Mouse (Mus musculus) lung, postnatal 4 days (tissue): ENCODE data around the gene Olfr1396.

Experiments used
- DNase-seq, 2 experiments: peaks; one replicate each; pipeline ENCODE4 v3.0.0; 2021

Olfr1396 gene

DNA sequence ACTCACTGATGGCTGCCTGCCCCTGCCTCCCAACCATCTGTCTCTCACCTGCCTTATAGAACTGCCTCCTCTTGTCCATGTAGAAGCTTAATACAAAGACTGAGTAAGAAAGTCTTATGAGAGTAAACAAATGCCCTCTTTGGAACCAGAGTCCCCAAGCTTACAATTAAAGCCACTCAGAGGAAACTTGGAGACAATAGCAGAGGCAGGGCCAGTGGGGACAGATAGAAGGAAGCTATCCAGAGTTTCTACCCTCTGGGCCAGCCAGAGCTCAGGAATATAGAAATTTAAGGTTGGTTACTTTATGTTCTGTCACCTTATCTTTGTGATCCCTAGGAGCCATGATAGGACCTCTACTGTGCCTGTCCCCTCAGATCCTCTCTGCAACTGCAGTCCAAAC, at the start of gene Olfr1396:
Gene Olfr1396, minus strand, starts transcription at position 101 of the 400 bp plus-strand sequence.
- no peak for DNase-seq

DNA sequence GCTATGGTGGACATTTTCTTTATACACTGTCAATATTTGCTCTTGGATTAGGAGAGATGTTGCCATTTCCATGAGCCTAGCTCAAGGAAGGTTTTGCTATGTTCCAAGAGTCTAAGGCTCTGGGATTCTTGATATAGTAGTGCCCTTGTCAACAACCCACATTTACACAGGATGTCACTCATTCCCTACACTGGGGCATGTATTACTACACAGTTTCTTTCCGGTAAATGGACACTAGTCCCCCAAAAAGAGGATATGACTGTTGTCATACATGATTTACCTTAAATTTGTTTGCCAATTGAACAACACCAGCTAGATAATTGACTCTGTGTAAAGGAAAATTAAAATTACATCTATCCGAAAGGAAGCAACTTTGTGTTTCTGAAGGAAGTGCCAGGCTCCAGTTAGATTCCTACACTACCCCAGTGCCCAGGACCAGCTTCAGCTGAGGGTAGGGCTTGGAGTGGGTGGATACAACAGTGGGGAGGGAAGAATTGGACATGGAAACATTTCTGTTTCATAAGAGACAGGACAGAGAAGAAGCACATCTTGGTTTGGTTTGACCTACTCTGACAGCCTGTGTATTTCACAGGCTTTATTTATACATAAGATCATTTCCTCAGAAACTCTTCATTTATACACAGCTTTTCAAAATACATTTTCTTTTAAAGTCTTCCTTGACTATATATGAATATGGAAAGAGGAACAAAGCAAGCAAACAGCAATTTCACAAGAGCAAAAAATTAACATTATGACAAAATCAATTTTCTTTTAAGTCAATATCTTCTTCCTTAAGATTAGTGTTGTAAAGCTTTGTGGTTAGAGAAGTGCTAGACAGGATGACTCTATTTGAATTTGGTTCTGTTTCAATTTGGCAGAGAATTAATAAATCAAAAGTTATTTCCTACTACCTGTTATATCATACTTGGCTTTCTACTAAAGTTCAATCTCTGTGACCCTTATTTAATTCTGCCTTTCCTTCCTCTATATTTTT, 42.4 kb upstream of the Olfr1396 start:
- DNase-seq, result no peak

DNA sequence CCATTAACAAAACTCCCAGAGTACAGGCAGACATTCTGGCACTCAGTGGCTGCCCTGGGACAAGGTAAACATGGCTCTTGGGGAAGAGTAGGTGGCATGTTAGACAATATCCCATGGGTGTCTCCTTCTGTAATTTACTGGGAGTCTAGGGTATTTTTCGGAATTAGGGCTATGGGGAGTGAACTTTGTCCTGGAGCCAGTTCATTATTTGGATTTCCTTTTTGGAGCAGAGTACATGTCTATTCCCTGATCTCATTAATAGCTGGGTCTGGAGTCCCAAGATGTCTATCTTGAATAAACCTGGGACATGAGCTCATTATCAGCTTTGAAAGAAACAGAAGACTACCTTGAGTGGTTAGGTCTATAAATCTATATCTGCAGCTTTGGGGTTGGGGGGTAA, 39.4 kb upstream of the Olfr1396 start, which contains the start of gene Olfr1394:
Gene Olfr1394, plus strand, starts transcription at position 301 of the 400 bp plus-strand sequence.
- no peak for DNase-seq

DNA sequence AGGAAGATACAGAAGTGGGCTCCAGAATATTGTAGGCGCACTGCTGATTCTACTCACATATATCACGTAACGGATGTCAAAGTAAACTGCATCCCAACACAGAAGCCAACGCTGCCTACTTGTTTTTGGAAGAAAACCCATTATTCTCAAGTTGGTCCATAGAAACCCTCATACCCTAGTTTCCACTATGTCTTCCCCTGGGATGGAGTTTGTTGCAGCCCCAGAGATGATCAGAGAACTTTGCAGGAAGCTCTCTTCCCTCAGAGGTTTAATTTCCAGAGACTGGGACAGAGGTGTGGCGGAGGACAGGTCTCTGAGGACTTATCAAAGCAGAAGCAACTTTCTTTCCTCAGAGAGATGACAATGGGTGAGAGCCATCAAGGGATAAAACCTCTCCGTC, 27.3 kb upstream of the Olfr1396 start, which contains the start of gene Olfr1395:
Gene Olfr1395, plus strand, starts transcription at position 301 of the 400 bp plus-strand sequence.
- DNase-seq, result no peak

DNA sequence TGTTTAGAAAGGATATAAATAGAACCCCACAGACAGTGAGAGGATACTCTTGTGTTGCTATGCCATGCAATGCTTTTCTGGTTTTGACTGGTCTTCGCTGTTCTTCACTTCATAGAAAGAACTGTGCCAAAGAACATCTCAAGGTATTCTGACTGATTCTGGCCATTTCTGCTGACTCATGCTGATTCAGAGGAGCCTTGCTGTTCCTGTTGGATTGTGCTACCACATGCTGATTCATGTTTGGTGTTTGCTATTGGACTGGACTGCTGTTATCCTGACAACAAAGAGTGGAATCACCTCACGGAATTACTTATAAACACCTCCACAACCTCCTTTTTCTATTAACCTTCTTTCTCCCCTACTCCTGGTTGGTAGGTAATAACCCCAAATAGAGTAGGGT, 9.5 kb upstream of the Olfr1396 start:
- DNase-seq, result no peak

DNA sequence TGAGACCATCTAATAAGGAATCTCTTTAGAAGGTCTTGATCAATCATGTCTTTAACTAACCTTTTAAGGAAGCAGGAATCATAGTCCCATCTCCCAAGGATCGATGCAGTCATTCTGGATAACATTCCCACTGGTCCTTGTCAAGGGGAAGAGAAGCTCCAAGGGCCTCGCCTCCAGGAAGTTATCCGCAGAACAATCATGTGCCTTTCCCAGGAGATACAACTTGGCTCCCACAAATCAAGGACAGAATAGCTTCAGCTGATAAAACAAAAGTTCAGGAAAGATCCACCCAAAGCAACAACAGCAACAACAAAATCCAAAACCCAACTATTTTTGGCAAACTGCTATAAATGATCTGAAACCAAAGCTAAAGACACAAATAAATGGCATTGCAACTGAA, 5.0 kb upstream of the Olfr1396 start:
- DNase-seq, result no peak

DNA sequence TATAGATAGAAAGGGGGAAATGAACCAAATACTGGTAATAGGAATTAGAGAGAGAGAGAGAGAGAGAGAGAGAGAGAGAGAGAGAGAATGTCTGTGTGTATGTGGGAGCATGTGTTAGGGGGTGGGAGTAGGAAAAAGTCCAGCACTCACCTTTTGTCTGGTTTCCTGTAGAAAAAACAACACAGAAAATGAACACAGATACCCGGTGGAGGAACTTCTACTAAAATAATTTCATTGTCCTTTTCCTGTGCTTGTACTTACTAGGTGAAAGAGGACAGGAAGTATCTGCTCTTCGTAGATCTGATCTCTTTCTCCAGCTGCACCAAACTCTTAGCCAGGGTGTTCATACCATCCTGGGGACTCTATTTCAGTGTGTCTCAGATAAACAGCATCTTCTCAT, 516 bp downstream of the Olfr1396 start:
- no peak for DNase-seq

DNA sequence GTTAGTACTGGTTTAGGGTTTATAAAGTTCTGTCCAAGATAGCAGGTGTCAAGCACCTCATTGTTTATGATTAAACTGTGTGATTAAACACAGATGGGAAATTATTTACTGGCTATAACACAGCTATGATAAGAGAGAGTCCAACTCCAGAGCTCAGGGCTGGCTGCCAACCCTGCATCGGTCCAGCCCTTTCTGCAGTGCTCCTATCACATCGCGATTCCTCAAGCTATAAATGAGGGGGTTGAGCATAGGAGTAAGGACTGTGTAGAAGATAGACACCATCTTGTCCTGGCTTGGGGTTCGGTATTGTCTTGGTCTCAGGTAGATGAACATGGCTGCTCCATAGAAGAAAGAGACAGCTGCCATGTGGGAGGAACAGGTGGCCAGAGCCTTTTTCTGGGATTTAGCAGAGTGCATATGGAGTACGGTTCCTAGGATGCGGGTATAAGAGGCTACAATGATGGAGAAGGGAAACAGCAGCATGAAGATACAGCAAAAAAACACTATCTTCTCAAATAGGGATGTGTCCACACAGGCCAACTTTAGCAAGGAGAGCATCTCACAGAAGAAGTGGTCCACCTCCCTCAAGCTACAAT, 2.0 kb downstream of the Olfr1396 start:
- no peak for DNase-seq

DNA sequence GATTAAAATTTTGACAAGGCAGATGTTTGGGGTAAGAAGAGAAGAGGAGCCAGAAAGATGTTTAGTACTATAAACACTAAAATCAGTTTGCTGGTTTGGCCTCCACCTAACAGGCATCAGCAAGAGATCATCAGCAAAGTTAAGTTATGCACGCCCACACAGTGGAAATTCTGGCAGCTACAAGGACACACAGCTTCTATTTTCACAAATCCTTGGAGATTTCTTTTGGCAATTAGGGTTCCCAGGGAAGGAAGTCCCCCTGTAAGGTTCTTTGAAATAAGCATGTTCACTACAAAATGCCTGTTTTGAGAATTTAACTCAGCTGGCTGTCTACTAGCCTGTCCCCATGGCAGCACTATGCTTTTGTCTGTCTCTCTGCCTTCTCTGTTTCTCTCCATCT, 3.7 kb downstream of the Olfr1396 start:
- no peak for DNase-seq

DNA sequence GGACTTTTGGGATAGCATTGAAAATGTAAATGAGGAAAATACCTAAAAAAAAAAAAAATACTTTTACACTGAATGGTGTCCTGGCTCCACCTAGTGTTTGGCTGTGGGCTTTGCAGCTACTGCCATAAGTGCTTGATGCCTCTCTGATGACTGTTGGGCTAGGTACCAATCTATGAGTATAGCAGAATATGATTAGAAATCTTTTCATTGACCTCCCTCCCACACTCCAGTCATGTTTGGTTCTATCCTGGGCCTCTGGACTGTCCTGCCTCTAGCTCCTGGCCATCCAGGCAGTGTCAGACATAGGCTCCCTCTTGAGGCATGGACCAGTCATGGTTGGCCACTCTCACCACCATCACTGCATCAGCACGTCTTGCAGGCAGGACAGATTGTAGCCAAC, 5.8 kb downstream of the Olfr1396 start:
- peak in 1 of 2 experiments; percentile 43 for DNase-seq

DNA sequence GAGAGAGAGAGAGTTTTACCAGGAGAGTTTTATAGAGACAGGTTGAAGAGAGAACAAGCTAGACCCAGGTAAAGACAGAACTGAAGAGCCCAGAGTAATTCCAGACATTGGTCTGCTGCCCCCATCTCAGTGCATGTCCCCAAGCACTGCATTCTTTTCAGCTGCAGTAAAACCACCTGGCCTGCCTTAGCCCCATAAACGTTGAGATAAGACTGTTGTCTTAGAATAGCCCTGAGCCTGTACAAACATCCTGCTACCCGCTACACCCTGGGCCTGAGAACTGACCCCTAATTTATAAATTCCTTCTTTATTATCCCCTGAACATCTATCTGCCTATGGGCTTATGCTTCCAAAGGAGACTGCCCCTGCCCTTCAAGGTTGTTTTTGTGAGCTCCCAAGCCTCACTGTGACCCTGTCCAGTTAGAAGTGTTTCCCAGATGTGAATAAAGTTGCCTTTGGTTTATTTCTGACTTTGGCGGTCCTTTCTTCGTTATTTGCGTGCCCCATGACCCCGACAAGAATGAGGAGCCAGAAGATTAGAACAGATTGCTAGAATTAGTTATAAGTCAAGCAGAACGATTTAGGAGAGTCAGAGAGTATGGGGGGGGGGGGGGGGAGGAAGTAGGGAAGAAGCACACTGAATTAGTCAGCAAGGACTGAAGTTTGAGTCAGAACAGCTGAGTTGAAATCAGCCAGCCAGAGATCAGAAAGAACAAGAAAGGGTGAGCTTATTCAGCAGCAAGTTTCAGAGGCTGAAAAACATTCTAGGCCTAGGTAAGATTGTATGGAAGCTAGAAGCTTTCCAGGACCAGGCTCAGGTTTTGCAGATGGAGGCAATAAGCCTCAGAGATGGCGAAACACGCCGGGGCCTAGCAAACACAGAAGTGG, 6.8 kb downstream of the Olfr1396 start:
- no peak for DNase-seq

DNA sequence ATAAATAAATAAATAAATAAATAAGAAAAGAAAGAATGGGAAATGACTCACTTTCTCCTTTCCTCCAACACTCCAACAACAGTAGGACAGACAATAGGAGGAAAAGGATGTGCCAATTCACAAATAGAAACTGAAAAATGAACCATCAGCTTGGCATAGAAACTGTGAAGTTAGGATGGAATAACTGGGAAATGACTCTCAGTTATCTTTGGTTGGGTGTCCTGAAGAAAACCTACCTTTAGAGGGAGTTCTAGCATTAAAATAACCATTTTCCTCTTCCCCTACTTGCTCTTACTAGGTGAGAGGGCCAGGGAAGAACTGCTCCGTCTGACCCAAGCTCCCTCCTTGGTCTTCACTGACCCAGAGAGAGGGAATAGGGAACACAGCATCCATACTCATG, 8.9 kb downstream of the Olfr1396 start:
- DNase-seq, result no peak

DNA sequence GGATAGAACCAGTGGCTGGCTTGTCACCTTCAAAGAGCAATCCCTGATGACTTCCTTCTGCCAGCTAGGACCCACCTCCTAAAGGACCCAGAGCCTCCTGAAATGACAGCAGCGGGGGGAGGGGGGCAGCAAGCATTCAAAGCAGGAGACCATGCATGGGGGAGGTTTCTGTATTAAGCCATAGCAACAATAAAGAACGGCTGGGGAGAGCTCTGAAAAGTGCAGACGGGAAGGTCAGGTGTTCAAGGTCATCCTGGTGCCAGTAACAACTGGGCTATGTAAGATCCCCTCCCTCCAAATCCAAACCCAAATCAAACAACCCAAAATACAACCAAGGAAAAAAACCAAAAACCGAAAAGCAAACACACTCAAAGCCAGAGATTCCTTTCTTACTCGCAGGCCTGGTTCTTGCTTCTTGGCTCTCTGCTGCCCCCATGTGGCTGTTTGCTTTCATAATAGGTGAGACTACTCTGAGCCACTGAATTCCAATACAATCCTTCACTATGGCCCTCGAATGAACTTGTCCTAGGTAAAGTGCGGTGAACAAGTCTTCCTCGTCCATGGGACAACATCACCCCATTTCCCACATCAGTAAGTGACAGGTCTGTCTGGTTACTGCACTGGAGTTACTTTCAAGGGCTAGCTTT, 11.5 kb downstream of the Olfr1396 start:
- DNase-seq, result peak; percentile 67 to 88

DNA sequence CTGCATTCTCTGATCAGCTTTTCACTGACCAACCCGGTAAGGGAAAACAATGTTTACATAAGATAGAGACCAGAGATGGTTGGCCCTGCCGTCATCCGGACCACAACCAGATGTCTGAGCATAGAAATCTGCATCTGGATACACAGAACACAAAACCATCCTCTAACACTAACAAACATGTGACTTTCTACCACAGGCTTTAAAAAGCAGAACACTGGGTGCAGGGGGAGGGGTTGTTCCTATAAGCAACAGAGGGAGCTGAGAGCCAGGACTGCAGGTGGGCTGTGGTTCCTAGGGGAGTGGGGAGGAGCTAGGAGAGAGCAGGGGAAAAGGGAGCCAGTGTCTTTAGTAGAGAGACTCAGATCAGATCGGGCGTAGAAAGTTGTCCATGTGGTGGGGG, 13.2 kb downstream of the Olfr1396 start:
- DNase-seq, result peak in 1 of 2 experiments; percentile 4

DNA sequence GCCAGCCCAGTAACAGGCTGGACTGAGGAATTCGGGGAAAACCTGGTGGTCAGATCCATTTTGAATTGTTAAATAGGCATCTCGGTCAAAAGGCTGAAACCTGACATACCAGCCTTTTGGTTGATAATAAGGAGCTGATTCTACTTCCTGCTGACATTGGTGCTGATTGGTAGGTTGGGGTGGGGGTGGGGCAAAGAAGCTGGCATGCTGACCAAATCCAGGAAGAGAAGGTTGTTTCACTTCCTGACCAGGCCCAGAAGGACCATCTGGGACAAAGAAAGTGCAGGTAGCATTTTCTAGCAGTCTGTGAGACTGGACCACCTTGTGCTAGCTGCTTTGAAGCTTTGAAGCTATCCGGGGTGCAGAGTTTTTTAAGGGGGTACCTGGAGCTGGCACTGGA, 14.3 kb downstream of the Olfr1396 start:
- DNase-seq, result peak in 1 of 2 experiments; percentile 9

DNA sequence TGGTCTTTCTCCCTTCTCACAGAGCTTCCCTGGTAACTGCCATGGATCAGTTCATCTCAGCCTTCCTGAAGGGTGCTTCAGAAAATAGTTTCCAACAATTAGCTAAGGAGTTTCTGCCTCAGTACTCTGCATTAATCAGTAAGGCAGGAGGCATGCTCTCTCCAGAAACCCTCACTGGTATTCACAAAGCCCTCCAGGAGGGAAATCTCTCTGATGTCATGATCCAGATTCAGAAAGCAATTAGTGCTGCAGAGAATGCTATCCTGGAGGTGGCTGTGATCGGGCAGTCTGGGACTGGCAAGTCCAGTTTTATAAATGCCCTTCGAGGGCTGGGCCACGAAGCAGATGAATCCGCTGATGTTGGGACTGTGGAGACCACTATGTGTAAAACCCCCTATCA, 19.3 kb downstream of the Olfr1396 start:
- DNase-seq, result no peak

DNA sequence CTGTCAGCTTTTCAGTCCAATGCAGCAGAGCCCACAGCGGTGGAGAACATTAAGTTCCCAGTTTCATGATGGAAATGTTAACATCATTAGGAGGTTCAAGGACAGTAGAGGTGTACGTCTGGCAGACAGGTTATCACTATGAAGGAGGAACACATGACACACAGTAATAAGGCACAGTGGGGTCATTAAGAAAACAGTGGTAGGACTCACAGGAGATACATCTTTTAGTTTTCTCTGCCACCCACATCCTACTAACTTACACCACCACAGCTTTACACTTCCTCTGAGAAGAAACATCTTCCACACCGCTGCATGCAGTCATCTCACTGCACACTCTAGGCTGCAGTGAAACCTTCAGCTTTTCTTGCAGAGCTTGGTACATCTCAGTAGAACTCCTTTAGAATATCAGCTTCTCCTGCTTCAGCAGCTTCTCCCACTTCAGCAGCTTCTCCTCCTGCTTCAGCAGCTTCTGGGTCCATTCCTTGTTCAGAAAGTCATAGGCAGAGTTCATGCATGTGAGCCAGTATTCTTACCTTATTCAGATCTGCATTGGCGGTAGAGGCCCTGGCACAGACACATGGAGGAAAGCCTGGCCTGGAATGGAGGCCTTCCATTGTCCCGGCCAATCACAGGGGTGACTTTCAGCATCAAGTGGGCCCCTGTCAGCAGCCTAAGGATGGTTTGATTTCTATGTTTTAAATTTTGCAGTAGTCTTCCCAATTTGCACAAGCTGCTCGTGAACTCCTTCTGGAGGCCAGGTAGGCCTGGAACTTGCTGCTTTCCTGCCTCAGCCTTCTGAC, 20.6 kb downstream of the Olfr1396 start:
- DNase-seq, result no peak

DNA sequence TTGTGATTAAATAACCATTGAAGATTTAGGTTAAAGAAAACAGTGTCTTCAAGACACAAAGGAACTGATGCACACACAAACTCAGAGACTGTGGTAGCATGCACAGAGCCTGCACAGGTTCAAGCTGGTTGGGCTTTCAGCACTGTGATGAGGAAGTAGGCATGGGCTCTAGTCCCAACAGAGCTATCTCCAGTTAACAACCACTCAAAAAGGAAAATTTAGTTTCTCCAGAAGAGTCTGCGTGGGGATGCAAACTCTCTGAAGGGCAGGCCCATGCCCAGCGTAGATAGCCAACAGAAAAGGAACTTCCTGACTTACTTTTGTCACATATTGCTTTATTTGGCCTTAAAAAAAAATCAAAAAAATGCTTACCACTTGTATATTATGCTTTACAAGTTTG, 21.9 kb downstream of the Olfr1396 start:
- no peak for DNase-seq

DNA sequence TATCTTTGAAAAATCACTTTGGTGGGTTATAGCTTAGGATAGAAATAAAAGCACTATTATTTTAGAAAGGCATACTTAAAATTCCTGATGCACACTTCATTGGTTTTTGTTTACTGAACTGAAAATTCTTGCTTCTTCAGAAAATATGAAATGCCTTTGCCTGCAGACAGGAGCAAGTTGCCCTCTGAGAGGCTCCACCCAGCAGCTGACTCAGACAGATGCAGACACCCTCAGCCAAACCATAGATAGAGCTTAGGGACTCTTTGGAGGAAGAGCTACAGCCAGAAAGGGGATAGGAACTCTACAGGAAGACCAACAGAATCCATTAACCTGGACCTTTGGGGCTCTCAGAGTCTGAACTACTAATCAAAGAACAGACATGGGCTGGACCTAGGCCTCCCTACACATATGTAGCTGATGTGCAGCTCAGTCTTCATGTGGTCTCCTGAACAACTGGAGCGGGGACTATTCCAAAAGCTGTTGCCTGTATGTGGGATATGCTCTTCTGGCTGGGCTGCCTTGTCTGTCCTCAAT, 22.6 kb downstream of the Olfr1396 start:
- DNase-seq, result no peak

DNA sequence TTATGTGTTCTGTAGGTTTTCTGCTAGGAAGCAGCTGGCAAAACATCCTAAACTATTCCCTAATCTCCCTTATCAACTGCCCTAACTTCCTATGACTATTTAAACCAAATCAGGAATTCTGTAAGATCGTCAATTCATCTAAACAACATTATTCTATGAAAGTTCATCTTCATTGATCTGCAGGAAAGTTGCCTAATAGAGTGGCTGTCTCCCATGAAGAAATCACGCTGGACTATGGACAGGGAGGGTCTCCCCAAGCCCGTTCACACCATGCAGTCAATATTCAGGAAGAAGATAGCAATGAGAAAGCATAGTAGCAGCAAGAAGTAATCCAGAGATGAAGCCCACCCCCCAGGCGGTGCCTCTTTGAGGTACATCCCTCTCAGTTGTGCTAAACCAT, 23.5 kb downstream of the Olfr1396 start:
- no peak for DNase-seq

DNA sequence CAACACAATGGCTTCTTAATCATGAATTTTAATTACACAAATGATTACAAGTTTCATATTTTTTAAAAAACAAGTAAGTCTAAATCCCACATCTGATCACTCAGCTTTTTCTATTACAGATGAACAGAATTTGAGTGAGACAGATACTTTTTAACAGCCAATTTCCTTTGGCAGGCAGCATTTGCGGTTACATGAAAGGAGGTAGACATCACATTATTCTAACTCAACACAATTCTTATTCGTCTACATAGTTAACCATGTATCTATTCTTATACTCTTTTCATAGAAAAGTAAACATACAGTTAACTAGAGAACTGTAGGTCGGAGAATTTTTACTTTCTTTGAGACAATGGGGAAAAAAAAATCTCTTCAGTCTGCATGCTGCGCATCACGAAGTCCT, 24.1 kb downstream of the Olfr1396 start:
- no peak for DNase-seq
